Mouse (Mus musculus) midbrain, embryonic 16.5 days (tissue): ENCODE data around the gene Bend4. TPM values are rescaled to one million over a fixed set of nuclear protein-coding genes. Genes with fewer than 3 reads are reported as not detected.

ENCODE experiments used
- ATAC-seq: fragments of 200-750 bp; cut with Nextera tagmentation; 2 replicates; pipeline ENCODE4 v1.8.0; 2017; ENCODE audit warnings: moderate TSS enrichment
- H3K27ac ChIP-seq: fragments of 300-500 bp; sonication (generic); 2 replicates; pipeline ENCODE4 v1.5.1; 2014; ENCODE audit warnings: mild to moderate bottlenecking, low read length, mixed read lengths
- H3K27me3 ChIP-seq: fragments of 300-500 bp; sonication (generic); 2 replicates; pipeline ENCODE4 v1.6.1; 2014; ENCODE audit warnings: low read depth, low read length, mixed read lengths; ENCODE audit not compliant: control insufficient read depth, insufficient read depth
- H3K36me3 ChIP-seq: fragments of 300-500 bp; sonication (generic); 2 replicates; pipeline ENCODE4 v1.6.1; 2014; ENCODE audit warnings: mild to moderate bottlenecking, low read length, moderate library complexity, mixed read lengths; ENCODE audit not compliant: control insufficient read depth, insufficient read depth
- H3K4me1 ChIP-seq: fragments of 300-500 bp; sonication (generic); 2 replicates; pipeline ENCODE4 v1.6.1; 2014; ENCODE audit warnings: mild to moderate bottlenecking, low read length, mixed read lengths; ENCODE audit not compliant: control insufficient read depth, insufficient read depth
- H3K4me2 ChIP-seq: fragments of 300-500 bp; sonication (generic); 2 replicates; pipeline ENCODE4 v1.6.1; 2014; ENCODE audit warnings: mild to moderate bottlenecking, low read length, mixed read lengths
- H3K4me3 ChIP-seq: fragments of 300-500 bp; sonication (generic); 2 replicates; pipeline ENCODE4 v1.5.1; 2014; ENCODE audit warnings: low read depth, mild to moderate bottlenecking, low read length, moderate library complexity, mixed read lengths
- H3K9ac ChIP-seq: fragments of 300-500 bp; sonication (generic); 2 replicates; pipeline ENCODE4 v1.6.1; 2014; ENCODE audit warnings: low read depth, low read length, mixed read lengths
- H3K9me3 ChIP-seq: fragments of 300-500 bp; sonication (generic); replicated peaks from 2 replicates; pipeline ENCODE4 v1.6.1; 2014; ENCODE audit warnings: mild to moderate bottlenecking, low read length, mixed read lengths; ENCODE audit not compliant: control insufficient read depth, poor library complexity, severe bottlenecking
- WGBS: fragments of 180-500 bp; shearing (Covaris S2); extraction: QIAGEN DNeasy Blood & Tissue Kit; methylation state at CpG from one replicate; pipeline ENCODE4 v1.1.7; 2014; 5-methylcytosine and 5-hydroxymethylcytosine counted together
- polyA plus RNA-seq: library from polyadenylated mRNA; unstranded; fragments of >200 nt; fragmentation: Nextera tagmentation; extraction: Ambion mirVana; gene quantifications from 2 replicates; pipeline ENCODE4 v1.2.1, GENCODE M21; 2015

Gene Bend4
- polyA plus RNA-seq, 1 experiment from 2014 or later, result 13.8 TPM

DNA sequence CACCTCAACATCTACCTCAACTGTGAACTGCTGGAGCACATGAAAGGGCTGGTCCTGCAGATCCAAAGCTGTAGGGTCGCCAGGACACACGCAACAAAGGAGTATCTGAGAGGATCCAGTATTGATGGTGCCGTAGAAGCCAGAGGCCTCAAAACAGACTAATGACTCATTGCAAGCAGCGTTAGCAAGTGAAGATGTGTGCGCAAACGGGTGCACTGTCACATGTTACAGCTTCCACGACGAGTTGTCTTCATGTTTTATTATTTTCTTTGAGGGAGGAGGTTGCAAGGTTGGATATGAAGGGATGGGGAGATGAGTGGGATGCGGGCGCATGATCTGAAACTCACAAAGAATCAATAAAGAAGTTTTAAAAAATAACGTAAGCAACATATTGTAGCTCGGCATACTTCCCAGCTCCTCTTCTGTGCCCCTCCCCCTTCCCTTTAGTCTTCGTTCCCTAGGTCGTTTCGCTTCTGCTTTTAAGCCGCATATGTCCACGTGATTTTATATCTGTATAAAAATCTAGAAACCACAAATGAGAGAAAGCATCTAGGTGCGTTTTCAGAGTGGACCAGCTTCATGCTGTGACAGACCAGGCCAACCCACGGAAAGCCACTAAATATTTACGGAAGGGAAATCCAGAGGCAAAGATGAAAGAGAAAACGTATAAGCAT lies 22.0 kb upstream of the Bend4 start:
- Histone ChIP-seq H3K4me3 (no peak overlapping the region), H3K36me3 (no peaks in the 10 kb centered on the region), H3K4me1 (no peaks in the 10 kb centered on the region), H3K27me3 (no peaks in the 10 kb centered on the region), H3K9me3 (no peaks in the 10 kb centered on the region), H3K9ac (no peak overlapping the region), H3K4me2 (no peak overlapping the region), H3K27ac (no peak overlapping the region)
- WGBS, result 90% methylated on average over 21 of the region's 21 CpGs
- no peak for ATAC-seq

DNA sequence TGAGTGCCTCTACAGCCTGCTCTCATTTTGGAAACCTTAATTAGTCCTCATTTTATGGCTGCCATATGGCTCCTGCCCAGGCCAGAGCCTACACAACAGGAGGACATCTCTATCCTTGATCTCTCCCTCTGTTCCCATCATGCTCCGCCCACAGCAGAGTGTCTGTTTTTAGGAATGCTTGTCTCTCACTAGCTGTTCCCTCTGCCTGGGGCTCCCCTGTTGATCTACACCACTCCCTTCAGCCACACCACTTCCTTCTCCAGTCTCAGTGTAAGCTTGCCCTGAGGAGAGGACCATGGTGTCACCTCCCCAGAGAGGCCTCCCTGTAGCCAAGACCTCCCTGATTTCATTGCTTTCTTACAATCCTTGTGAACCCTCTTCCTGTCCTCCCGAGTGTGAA lies 18.4 kb upstream of the Bend4 start:
- Histone ChIP-seq H3K4me2 (no peak overlapping the region), H3K9ac (no peak overlapping the region), H3K4me1 (peaks cover 9% of the 10 kb centered on the region), H3K36me3 (no peaks in the 10 kb centered on the region), H3K27me3 (no peaks in the 10 kb centered on the region), H3K4me3 (no peak overlapping the region), H3K9me3 (no peaks in the 10 kb centered on the region), H3K27ac (no peak overlapping the region)
- WGBS, result 80% methylated on average over 2 of the region's 2 CpGs
- ATAC-seq, result no peak

DNA sequence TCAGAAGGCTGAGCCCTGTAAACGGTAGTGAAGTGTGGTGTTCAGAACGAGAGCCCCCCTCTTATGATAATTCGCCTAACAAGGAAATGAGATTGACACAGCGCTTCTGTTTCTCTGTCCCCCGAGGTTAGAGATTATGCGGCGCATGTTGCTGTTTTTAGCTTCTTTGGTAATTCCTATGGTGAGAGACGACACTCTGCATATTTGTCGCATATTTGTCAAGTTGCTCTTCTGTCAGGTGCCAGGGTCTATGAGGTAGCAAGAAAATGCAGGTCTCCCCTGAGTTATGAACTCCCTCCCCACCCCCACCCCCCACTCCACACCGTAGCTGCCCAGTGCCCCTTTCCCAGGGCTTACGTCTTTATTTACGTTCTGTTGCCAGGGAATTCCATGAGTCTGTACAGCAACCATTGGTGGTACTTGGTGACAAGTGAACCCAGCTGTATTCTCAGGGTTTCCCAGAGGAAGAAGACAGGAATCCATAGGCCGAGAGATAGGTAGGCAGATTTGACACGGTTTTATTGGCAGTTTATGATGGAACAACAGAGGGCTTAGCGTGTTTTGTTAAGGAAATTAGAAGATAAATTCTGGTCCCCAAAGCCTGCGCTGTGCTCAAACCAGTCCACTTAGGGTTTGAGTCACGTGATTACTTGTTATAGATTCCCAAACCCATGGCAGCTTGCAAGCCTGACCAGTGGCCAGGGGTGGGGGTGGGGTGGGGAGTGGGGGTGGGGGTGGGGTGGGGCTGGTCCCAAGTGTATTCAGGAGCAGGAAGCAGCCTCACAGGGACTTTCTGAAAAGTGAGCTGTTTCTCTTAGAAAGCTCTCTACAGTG lies 16.3 kb upstream of the Bend4 start:
- Histone ChIP-seq H3K9me3 (no peaks in the 10 kb centered on the region), H3K27ac (no peak overlapping the region), H3K4me3 (no peak overlapping the region), H3K36me3 (no peaks in the 10 kb centered on the region), H3K4me2 (peak overlapping the region; percentile 47), H3K9ac (no peak overlapping the region), H3K27me3 (no peaks in the 10 kb centered on the region), H3K4me1 (peaks cover 9% of the 10 kb centered on the region)
- ATAC-seq, result peak; percentile 65
- WGBS, result 8% methylated on average over 17 of the region's 17 CpGs

DNA sequence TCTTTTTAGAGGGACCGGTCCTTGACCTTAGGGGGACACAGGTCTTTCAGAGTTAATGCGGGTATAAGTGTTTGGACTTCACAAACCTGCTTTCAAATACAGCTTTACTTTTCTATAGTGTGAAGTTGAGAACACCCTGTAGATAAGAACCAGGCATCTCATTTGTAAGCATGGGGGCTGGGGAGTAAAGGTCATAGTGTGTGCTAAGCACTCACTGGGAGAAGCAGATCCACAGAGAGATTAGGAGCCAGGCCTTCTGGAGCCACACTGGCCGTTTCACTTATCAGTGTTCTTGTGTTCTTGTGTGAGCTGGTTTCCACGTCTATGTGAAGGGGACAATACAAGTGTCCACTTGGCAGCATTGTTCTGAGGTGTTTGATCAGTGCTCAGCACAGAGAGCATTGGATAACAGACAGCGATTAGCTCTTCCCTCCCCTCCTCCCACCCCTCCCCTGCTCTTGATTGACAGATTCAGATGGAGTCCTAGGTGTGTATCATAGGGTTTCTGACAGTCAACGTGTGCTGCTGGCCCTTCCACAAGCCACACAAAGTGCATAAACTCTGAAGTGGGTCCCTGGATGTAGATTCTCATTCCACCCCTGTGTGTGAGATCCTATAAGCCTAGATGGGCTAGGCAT lies 14.8 kb upstream of the Bend4 start:
- Histone ChIP-seq H3K4me2 (no peak overlapping the region), H3K4me1 (peaks cover 9% of the 10 kb centered on the region), H3K36me3 (no peaks in the 10 kb centered on the region), H3K9me3 (no peaks in the 10 kb centered on the region), H3K27me3 (no peaks in the 10 kb centered on the region), H3K9ac (no peak overlapping the region), H3K4me3 (no peak overlapping the region), H3K27ac (no peak overlapping the region)
- WGBS, result 41% methylated on average over 6 of the region's 6 CpGs
- no peak for ATAC-seq

DNA sequence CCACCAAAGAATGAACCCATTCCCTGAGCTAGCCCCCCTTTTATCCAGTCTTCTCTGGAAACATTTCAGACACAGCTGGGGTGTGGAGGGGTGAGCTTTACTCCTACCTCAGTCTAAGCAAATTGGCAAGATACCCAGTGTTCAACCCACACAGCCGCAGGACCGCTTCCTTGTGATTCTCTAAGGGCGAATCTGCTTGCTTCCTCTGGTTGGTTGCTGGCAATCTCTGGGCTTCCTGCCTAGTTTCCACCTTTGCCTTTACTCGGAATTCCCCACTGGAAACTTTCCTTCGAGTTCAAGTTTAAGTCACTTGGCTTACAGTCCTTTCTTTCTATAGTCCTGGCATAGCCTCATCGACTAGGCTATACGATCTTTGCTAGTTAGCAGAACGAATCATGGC lies 12.5 kb upstream of the Bend4 start:
- no peak for ATAC-seq
- H3K27me3 ChIP-seq, result no peaks in the 10 kb centered on the region
- H3K4me2 ChIP-seq, result no peak overlapping the region
- H3K27ac ChIP-seq, result no peak overlapping the region
- no peaks in the 10 kb centered on the region for H3K9me3 ChIP-seq
- 91% methylated on average over 8 of the region's 8 CpGs for WGBS
- no peak overlapping the region for H3K9ac ChIP-seq
- no peaks in the 10 kb centered on the region for H3K36me3 ChIP-seq
- H3K4me1 ChIP-seq, result peaks cover 9% of the 10 kb centered on the region
- no peak overlapping the region for H3K4me3 ChIP-seq

DNA sequence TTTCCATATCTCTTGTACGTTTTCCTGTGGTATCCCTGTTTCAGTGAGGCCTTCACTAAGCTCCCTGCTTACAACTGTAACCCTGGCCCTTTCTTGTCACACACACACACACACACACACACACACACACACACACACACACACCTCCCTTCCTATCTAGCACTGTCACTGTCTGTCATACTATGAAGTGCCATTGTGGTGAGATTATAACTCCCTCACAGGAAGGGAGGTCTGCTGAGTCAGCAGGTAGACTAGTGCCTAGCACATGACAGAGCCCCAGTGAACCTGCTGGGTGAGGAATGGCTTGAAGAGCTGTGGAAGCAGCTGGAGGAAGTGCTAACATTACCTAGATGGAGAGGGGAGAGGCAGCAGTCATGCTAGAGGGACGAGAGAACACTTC lies 9.3 kb upstream of the Bend4 start:
- Histone ChIP-seq H3K36me3 (no peaks in the 10 kb centered on the region), H3K27ac (no peak overlapping the region), H3K9me3 (no peaks in the 10 kb centered on the region), H3K9ac (no peak overlapping the region), H3K4me1 (no peaks in the 10 kb centered on the region), H3K27me3 (no peaks in the 10 kb centered on the region), H3K4me2 (no peak overlapping the region), H3K4me3 (no peak overlapping the region)
- ATAC-seq, result no peak
- 49% methylated on average over 2 of the region's 2 CpGs for WGBS

DNA sequence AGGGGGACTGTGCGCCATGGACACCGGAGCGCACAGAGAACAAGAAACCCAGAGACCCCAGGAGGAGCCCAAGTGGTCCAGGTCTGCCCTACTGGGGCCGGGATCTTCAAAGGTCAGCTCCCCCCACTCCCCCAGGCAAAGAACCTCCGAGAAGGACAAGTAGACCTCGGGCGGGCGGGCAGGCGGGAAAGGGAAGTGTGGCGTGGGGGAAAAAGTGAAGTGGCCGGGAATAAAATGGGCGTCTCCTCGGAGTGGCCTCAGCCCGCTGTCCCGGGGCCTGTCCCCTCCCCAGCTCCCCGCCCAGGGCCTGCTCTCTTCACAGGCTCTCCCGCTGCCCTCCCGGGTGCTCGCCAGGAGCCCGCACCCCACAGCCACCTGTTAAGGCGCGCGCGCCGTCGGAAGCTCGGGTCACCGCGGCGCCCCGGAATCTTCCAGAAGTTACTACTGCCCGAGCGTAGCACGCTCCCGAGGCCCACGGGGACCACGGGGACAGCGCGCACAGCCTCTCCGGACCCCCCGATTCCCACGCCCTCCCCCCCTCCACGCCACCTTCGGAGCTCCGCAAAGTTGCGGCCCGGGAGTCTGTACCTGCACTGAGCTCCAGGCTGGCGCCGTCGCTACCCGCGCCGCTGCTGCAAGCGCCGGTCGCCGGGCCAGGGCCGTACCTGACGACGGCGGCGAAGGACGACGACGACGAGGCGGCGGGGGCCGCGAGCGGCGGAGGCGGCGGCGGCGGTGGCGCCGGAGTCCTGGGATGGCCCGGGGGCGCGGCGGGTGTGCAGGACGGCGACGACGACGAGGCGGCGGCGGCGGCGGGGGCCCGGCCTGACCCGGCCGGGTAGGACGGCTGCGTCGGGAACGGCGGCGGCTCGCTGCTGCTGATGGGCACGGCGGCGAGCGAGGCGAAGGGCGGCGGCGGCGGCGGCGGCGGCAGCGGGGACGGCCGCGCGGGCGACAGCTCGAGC lies 1.4 kb downstream of the Bend4 start:
- peak; percentile 62 for ATAC-seq
- Histone ChIP-seq H3K27me3 (no peaks in the 10 kb centered on the region; the same call in 1 of the 2 replicates), H3K4me1 (peaks cover 25% of the 10 kb centered on the region), H3K27ac (peak overlapping the region; percentile 79), H3K4me3 (peak overlapping the region; percentile 80), H3K4me2 (peak overlapping the region; percentile 73), H3K36me3 (no peaks in the 10 kb centered on the region), H3K9me3 (no peaks in the 10 kb centered on the region), H3K9ac (peak overlapping the region; percentile 89)
- WGBS, result under 1% methylated on average over 49 of the region's 121 CpGs

DNA sequence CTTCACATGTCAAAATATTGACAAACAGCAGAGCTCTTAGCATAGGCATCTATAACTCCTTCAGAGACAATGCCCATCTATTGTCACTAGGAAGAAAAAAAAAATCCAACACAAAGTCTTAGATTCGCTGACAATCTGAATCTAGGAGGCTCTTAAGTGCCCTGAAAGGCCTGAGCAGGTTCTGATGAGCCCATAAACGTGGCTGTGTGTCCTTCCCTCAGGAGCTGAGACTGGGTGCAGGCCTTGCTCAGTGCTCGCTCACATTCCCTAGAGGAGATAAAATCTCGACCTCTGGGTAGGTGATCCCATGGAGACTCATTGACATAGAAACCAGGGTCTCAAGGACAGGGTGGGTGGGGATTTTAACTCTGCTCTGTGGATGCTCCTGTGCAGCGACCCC lies 2.1 kb downstream of the Bend4 start:
- H3K9ac ChIP-seq, result peak overlapping the region; percentile 89
- H3K4me1 ChIP-seq, result peaks cover 25% of the 10 kb centered on the region
- no peaks in the 10 kb centered on the region for H3K9me3 ChIP-seq
- 17% methylated on average over 5 of the region's 5 CpGs for WGBS
- H3K27ac ChIP-seq, result no peak overlapping the region
- no peaks in the 10 kb centered on the region; the same call in 1 of the 2 replicates for H3K27me3 ChIP-seq
- no peak for ATAC-seq
- H3K36me3 ChIP-seq, result no peaks in the 10 kb centered on the region
- H3K4me2 ChIP-seq, result peak overlapping the region; percentile 73
- H3K4me3 ChIP-seq, result peak overlapping the region; percentile 80
